Mouse (Mus musculus) megakaryocyte, embryonic 14.5 days (primary cell): Measurements from ENCODE around the gene Arf5.

Source experiments
- FLI1 ChIP-seq: IDR thresholded peaks from 2 replicates; pipeline ENCODE4 v1.6.1; 2012; ENCODE audit warnings: low read length, inconsistent platforms, mixed read lengths
- GATA1 ChIP-seq: IDR thresholded peaks from 3 replicates; pipeline ENCODE4 v1.6.1; 2012; ENCODE audit warnings: mixed read lengths, low read length, inconsistent platforms, borderline replicate concordance

DNA sequence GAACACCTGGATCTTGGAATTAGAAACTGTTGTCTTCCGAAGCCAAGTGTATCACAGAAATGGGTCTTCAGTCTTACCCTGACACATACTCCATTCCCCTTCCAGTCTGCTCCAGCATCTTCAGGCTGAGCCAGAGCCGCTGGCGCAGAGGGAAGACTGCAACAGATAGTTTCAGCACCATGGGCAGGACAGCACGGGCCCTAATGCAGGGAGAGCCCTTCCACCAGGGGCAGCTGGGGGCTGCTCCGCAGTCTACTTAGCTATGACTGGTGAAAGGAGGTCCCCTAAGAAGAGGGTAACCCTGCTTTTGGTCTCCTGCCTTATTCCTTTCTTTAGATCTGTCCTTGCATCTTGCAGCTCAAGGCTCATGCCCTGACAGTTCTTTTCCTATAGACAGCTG lies 27.1 kb downstream of the Arf5 start:
- TF ChIP-seq GATA1: no peak
- no peak for TF ChIP-seq FLI1
